Mouse (Mus musculus): ENCODE data around the gene Ybey.

The Ybey gene

DNA sequence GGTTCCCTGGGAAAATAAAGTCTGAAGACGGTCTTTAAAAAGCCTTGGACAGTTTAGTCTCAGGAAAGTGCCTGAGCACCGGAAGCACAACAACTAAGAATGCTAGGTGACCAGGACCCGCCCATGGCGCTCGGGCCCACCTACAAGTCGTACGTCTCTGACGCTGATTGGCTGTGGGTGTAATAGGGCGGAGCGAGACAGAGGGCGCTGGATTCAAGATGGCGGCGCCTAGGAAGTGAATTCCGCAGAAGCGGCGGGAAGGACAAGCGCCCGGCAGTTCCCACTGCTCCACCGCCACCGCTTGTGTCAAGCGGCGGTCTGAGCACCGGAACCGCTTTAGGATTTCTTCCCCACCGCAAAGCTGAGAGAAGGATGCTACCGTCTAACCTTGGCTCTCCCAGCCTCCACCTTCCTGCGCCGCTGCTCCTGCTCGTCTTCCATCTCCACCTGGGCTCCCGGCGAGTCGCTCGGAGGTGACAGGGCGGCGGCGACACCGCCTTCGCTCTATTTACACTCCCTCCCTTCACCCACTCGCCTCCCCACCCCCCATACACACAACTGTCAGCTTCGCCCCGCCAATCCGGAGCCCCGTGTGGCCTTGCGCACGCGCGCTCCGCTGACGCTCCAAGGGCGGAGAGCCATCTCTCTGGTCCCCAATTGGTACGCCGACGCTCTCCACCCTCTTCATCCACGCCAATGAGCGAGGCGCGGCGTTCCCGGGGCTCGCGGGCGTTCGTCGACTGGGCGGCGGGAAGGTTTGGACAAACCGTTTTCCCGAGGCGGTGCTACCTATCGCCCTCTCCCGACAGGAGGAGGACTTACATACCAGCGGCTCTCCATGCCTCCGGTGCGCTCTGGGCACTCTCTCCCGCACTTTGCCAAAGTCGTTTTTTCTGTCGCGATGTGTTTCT is 26.5 kb downstream of the Ybey start, which contains the start of gene Pcnt:
Gene Pcnt, minus strand, starts transcription at position 609 of the 911 bp plus-strand sequence.
- DNase-seq (ENCODE audit: low read depth, low spot score), result peak; percentile 99

DNA sequence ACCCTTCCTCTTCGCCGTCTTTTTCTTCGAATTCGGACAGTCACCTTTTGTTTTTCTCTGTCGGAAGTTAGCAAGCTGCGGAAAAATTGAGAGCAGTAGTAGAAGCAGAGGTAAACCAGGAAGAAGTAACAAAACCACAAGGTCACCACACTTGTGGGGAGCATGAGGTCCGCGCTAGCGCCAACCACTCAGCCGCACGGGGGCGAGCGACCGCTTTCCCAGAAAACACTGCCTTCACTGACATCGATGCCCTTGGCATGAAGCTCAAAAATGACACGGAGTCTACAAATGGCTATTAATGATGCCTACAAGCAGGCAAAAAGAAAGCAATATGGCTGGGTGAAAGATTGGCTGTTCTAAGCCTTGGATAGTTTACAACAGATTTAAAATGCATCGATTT is 28.6 kb downstream of the Ybey start, which contains the start of gene AC141477.1:
Gene AC141477.1, minus strand, starts transcription at position 164 of the 400 bp plus-strand sequence.
- DNase-seq (ENCODE audit: low read depth, low spot score), result peak; percentile 44

GRCm38 (mm10) chr10:76439107-76439890 is 29.6 kb downstream of the Ybey start:
- DNase-seq (ENCODE audit: low read depth, low spot score), result peak; percentile 88

- no peak for DNase-seq (ENCODE audit: low read depth, low spot score)
Observed at GRCm38 (mm10) chr10:76433925-76434324, 35.0 kb downstream of the Ybey start.

DNA sequence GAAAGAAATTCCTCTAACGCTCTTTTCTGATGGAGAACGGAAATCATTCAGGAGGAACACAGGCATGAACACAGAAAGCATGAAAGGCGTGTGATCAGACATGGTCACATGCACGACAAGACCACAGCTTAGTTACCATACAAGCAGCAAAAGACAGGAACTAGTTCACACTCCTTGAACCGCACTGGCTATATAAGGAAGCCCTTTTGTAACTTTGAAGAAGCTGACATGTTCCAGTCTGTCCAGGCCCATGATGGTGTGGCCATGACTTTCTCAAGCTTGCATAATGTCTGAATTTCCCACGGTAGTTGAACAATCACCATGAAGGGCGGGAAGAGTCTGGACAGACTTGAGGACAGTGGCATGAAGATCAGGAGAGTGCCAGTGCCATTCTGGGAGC is 43.2 kb downstream of the Ybey start:
- no peak for DNase-seq (ENCODE audit: low read depth, low spot score)

DNA sequence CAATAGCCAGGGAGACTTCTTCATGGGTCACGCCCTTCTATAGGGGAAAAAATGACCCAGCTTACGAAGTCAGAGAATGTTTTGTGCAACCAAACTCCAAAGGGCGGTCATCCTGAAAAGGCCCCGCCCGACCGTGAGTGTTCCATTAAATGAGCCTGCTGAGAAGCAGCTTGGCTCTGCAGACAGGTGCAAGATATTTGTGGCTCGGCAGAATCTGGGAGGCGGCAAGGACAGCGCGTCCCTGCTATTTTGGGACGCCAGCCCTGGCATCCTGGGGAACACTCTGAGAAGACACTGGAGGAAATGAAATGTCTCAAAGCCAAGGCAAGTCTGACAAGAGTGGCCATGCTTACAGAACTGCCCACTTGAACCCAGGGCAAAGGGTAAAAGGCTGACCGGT is 52.1 kb downstream of the Ybey start:
- DNase-seq (ENCODE audit: low read depth, low spot score), result no peak

Measured in ES-CJ7 (cell line).